Mouse (Mus musculus) CD8-positive naive resting alpha-beta T cell, adult 2 months (primary cell): ENCODE data around the gene 2610008E11Rik.
A peak's percentile ranks its signal among the peaks of the same experiment; 100 is the strongest.
"Not testable (repeated sequence)": the region's sequence is repeated elsewhere in the genome, so short reads cannot be mapped to it uniquely, and the experiment has no call there.

ENCODE experiments used
- DNase-seq, 2 experiments: peaks; one replicate each; pipeline ENCODE4 v3.0.0; 2022; ENCODE audit warnings: low read depth in 2 of 2, low spot score in 2 of 2

Gene 2610008E11Rik

DNA sequence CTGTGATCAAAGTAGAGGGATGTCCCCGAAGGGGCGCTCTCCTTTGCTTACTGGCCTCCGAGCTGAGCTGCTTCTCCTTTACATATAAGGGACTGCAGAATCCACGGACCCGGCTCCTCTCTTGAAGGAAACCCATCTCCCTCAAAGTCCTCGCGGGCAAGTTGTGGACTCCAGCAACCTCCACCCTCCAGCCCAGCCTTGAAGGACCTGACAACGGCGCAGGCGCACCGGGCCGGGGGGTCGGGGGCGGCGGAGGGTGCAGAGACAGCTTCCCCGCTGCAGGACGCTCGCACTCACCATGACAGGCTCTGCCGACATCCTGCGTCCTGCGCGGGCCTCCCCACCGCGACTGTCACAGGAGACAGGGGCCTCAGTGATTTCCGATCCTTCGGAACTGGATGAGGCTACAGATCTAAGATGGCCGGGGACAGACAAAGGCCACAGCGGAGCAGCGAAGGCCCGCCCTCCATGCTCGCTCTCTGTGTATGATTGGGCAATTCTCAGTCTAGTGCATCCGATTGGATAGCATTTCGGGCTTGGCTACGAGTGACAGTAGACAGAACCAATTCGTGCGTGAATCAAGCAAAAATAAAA is at the start of gene 2610008E11Rik:
TSS of gene 2610008E11Rik (minus strand) at position 440 of the 594 bp plus-strand sequence.
- peak; percentile 88 to 91 for DNase-seq

DNA sequence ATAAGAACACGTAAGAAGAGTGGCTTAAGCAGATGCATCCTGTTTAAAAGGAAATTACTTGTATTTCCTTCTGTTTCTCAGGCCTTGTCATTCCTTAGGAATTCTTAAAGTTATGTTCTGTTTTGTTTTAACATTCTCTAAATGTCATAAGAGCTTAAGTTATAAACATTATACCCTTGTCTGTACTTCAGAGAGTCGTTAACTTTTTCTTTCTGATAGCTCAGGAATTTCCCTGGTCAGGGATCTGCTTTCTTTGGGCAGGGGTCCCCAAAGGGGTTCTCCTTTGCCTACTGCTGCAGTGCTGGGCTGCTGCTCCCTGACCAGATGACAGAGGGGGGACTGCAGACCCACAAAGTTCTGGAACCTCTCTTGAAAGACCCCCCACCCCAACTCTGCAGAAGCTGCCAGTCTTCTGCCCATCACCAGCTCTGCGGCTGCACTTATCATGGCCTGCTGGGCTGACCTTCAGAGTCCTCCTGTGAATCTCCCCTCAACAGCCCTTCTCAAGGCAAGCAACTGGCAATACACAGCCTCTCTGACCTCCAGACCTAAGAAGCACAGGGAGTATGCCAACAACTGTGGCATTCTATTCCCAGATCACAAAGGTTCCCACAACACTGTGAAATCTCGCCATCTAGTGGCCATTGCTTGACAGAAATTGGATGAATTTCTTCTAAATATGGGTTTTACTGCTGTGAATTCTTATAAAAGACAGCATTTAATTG is 18.9 kb upstream of the 2610008E11Rik start:
- peak in 1 of 2 experiments; percentile 9 for DNase-seq

DNA sequence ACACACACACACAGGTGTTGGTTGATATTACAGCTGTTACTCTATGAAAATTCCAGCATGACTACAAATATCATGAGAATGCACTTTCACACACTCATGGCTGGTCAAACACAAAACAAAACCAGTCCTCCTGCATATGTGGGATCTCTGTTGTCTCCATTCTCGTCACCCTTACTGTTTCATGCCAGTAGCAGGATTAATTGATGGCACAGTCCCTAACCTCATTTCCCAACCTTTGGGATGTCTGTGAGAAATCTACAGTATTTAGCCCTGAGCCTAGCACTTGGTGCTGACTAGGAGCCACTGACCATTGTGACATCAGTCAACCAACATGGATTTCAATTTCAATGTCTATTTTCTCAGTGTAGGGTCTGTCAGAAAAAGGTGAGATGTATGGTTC is 17.7 kb upstream of the 2610008E11Rik start:
- no peak for DNase-seq

DNA sequence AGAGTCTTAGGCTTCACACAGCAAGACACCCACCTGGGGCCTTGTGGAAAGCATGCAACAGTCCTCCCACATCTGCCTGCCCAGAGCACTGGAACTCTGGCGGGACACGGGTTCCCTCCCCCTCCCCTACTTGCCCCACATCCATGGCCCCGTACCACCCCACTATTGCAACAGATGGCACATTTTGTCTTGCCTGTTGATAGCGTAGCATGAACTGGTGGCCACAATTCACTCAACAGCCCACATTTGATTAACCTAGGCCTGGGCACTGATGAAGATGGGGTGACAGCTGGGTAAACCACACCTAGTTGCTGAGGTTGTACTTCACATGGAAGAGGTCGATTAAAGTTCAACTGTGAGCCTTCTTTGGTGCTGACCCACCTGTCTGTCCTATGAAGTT is 13.1 kb upstream of the 2610008E11Rik start:
- no peak for DNase-seq

DNA sequence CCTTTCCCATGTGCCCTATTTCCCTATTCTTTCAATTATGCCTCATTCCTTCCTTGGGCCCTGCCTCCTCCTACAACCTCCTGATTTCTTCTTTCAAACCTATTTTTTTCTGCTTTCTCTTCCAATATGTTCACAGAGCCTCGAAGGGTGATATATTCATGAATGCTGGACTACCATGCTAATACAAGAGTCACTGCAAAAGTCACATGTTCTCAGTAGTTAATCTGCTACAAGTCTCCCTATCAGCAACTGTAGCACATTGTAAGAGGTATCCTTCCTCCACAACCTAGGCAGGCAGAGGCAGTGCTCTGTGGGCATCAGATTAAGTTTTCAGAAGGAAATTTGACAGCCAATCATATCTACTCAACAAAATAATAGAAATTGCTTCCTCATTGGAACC is 11.8 kb upstream of the 2610008E11Rik start:
- DNase-seq: no peak

DNA sequence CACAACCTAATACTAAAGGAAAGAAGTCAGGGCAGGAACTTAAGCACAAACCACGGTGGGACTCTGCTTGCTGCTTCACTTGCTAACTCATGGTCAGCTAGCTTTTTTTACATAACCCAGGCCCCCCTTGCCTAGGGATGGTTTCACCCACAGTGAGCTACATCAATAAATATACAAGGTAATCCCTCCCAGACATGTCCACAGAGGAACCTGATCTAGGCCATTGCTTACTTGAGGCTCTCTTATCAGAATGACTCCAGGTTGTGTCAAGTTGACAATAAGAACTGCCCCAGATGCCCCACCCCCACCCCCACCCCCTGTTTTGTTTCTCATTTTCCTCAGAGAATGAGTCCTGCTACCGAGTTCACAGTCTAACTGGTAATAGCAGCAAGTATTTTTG is 10.1 kb upstream of the 2610008E11Rik start:
- no peak for DNase-seq

DNA sequence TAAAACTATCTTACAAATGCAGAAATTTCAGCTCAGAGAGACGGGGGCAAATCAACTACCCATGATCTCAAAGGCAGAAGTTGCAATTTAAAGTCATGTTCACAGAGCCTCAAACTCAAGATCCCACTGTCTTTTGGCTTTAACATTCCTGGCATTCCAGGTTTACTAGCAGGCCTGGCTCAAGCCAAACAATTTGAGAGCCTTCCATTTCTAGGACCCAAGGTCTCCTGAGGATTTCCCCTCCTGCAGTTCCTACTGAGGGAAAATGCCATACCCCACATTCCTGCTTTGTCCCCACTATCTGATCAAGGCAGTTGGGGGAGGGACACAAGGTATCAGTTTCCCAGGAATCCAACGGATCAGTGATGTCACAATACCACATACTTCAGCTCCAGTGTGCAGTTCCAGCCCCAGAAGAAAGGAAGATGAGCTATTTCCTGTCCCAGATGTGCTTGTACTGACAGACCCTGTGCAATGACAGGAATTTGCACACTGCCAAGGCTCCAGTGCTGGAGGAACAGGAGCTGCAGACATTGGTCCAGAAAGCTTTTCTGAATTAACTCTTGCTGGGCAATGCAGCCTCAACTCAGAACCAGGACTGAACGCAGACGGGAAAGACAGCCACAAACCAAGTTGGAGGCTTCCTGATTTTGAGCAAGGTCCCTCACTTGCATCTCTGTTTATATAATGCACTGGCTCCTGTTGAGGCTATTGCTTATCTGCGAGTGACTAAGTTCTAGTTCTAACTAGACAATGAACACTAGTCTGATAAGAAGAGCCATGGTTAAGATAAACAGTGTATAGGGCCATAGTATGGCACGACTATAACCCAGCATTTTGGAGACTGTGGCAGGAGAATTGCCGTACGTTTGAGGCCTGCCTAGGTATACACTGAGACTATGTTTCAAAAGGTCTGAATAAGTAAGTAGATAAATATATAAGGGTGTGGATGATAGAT is 9.2 kb upstream of the 2610008E11Rik start:
- no peak for DNase-seq

DNA sequence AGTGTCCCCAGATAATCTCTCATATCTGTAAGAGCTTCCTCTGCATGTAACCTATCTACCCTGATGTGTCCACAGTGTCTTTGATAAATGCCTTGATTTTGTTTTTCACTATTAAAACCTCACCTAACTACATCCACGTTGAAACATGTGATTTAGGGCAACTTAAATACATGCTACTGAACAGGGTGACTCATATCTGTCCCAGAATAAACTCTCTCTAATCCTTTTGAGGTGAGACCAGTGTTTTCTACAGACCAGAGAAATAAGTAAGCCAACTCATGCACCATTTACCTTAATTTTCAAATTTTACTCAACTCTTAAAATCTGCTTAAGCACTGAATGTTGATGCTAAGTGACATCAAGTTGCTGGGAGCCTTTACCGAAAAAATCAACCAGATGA is 694 bp downstream of the 2610008E11Rik start:
- DNase-seq: no peak

DNA sequence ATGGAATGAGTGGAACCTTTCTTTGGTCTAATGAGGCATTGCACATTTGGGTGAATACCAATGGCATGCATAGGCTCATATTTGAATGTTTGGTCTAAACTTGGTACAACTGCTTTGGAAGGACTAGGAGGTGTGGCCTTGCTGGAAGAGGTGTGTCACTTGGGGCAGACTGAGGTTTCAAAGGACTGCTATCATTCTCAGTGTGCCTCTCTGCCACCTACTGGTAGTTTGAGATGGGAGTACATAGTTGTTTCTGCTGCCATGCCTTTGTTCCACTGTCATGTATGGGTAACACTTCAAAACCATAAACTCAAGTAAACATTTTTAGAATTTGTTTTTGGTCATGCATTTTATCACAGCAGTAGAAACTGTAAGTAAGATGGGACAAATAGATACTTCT is 5.7 kb downstream of the 2610008E11Rik start:
- no peak for DNase-seq

DNA sequence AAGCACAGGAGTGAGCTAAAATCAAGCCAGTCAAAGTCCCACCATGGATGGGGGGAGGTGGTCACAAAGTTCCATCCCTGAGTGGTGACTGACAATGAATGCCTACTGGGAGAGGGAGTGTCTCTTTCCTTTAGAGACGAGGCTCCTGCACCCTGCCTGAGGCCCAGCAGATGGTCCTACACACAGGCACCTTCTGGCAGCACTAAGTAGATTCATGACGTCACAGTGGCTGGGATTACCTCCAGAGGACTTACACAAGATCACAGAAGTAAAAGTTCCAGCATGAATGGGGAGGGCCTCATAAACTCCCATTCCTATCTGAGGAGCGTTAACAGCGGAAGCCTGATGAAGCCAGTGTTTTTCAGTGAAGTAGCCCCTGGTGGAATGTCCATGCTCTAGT is 8.4 kb downstream of the 2610008E11Rik start:
- DNase-seq: no peak

DNA sequence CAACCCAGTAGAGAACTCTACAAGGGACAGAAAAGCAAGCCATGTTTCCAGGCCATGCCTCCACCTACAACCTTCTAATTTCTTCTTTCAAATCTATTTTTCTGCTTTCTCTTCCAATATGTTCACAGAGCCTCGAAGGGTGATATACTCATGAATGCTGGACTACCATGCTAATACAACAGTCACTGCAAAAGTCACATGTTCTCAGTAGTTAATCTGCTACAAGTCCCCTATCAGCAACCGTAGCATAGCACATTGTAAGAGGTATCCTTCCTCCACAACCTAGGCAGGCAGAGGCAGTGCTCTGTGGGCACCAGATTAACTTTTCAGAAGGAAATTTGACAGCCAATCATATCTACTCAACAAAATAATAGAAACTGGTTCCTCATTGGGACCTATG is 10.8 kb downstream of the 2610008E11Rik start:
- no peak for DNase-seq

DNA sequence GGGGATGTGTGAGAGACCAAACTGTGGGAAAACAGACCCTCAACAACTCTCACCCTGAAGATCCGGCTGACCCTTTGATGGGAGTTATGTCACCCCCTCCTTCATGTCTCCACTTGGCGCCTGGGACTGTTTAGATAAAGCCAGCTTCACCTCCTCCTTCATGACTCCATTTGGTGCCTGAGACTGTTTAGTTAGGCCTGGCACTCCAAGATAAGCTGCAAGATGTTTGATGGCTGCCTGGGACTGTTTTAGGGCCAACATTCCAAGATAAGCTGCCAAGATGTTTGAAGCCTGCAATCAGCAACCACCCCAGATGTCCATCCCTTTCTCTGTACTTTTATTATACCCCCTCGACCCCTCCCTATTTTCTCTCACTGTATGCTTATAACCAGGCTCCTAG is 40.0 kb downstream of the 2610008E11Rik start:
- not testable (repeated sequence) for DNase-seq

DNA sequence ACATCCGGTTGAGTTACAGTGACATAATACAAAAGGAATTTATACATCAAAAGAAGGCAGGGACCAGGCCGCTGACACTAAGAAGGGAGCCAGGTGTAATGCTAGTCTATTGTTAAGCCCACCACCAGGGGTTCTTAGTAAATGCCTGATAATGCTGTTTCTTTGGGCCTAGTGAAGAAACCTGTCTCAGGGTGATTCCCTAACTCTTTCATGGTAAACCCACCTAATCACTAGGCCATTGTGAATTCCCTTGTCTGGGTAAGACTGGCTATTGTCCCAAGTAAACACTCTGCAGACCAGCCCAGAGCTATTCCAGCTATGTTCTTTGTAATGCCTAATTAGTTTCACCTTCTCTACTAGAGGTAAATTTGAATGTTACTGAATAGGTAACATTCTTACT is 54.9 kb downstream of the 2610008E11Rik start:
- not testable (repeated sequence) for DNase-seq

DNA sequence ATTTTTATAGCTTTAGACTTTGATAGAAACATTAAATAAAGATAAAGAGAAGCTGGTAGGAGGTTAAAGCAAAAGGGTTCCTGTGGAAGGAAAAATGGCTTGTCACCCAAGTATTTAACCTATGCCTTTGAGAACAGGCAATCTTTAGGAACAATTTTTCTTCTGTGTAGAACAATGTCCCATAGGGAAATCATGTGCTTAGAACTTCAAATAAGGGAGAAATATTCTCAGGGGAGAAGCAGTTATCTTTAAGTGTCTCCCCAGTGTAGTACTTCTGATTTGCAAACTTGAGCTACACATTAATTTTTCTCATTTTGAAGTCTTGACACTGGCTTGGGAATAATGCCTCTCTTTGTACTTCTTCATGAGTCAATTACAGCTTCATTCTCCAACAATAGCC is 69.0 kb downstream of the 2610008E11Rik start, which contains the start of gene Olfr57:
TSS of gene Olfr57 (plus strand) at position 301 of the 400 bp plus-strand sequence.
- no peak for DNase-seq
